ENCODE assay signal across 9 mouse cellular contexts in the genomic region with DNA sequence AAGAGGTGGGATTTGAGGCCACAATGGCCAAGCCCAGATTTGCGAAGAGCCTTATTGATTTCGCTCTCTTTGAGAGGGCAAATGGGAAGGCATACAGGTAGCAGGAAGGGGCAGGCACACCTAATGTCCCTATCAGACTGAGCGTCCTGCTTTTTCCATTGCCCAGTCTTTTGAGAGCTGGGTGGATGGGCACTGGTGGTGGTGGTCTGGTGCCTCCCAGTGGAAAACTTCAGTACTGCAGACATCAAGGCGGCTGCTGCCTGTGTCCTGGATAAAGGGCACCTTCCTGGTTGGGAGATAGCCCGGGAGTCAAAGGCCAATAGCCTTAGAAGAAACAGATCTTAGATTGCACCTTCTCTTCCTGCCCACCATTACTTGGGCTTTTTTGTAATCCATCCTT. TPM values are rescaled to one million over a fixed set of nuclear protein-coding genes. Genes with fewer than 3 reads are reported as not detected.
DNase-seq lines count a peak whose midpoint lies in the region; ATAC-seq and TF ChIP-seq lines count a peak whose summit lies in the region.
"Had no signal": no experiment of that assay in that cellular context is flagged by ENCODE, and none has a peak within 500 bp of the region (broad histone marks: within the 10 kb centered on the region; RNA-seq: fewer than 3 reads in every experiment).

No protein-coding gene starts in this region.

- H3K9me3 ChIP-seq in liver, embryonic 12.5 days (replicated peaks), result no peaks in the 10 kb centered on the region
- H3K9me3 ChIP-seq in kidney, postnatal 0 days (replicated peaks; ENCODE audit: low read length), result no peaks in the 10 kb centered on the region

- H3K36me3 ChIP-seq in liver, embryonic 12.5 days, result no peaks in the 10 kb centered on the region
- no peaks in the 10 kb centered on the region for H3K36me3 ChIP-seq in kidney, postnatal 0 days (ENCODE audit: insufficient read depth, low read length)

- no peak overlapping the region for H3K9ac ChIP-seq in liver, embryonic 12.5 days
- H3K9ac ChIP-seq in kidney, postnatal 0 days (ENCODE audit: low read depth, low read length), result no peak overlapping the region

- no peak for ATAC-seq in liver, embryonic 12.5 days
- ATAC-seq in kidney, postnatal 0 days (replicated peaks; ENCODE audit: low FRiP score, low read depth), result peak; percentile 49; the same call in 1 of the 2 replicates

- H3K4me3 ChIP-seq in liver, embryonic 12.5 days, result no peak overlapping the region
- no peak overlapping the region for H3K4me3 ChIP-seq in kidney, postnatal 0 days (replicated peaks; ENCODE audit: low read depth, low read length)
- H3K4me3 ChIP-seq: myocyte had no signal

- TF ChIP-seq CTCF in kidney, postnatal 0 days (IDR thresholded peaks at IDR 0.05; ENCODE audit: low read depth), result peak; percentile 94

- DNase-seq in liver, result peak; percentile 46
- DNase-seq in cerebellum, adult 9-10 months, result peak; percentile 91
- peak; percentile 65 to 72 for DNase-seq in gastrocnemius, adult 8-10 months (ENCODE audit: low spot score in 2 of 2)
- peak; percentile 79 for DNase-seq in kidney, postnatal 0 days (ENCODE audit: low spot score)
- DNase-seq in lung, adult 18-20 months, result peak; percentile 63 to 64
- DNase-seq in ovary, postnatal 36 days (ENCODE audit: low spot score), result peak; percentile 72
- DNase-seq in urinary bladder, adult 18-20 months (ENCODE audit: low spot score in 2 of 2), result peak; percentile 52 to 72

- 29% methylated on average over 5 of the region's 5 CpGs for WGBS in liver, embryonic 12.5 days (ENCODE audit: insufficient replicate concordance)
- WGBS in kidney, postnatal 0 days, result 33% methylated on average over 5 of the region's 5 CpGs

- no peaks in the 10 kb centered on the region for H3K4me1 ChIP-seq in liver, embryonic 12.5 days
- H3K4me1 ChIP-seq in kidney, postnatal 0 days (replicated peaks; ENCODE audit: insufficient read depth, low read length), result peaks cover 1% of the 10 kb centered on the region; the same call in 1 of the 2 replicates

- no peaks in the 10 kb centered on the region; the same call in 1 of the 2 replicates for H3K27me3 ChIP-seq in liver, embryonic 12.5 days (replicated peaks)
- no peaks in the 10 kb centered on the region for H3K27me3 ChIP-seq in kidney, postnatal 0 days (ENCODE audit: insufficient read depth, low read length)

- no peak overlapping the region for H3K27ac ChIP-seq in liver, embryonic 12.5 days
- H3K27ac ChIP-seq in kidney, postnatal 0 days, result no peak overlapping the region

- no peak overlapping the region for H3K4me2 ChIP-seq in liver, embryonic 12.5 days
- H3K4me2 ChIP-seq in kidney, postnatal 0 days (ENCODE audit: low read length), result no peak overlapping the region

RNA-seq across cellular contexts. Expression of a gene that starts 47.4 kb away (rescaled TPM):
- not detected in 2 replicates for polyA plus RNA-seq in liver, embryonic 12.5 days (2016; fragmentation: Nextera tagmentation; extraction: Ambion mirVana)
- under 1 TPM in 1 of 4 experiments, not detected in 3; 0.24 TPM for total RNA-seq in gastrocnemius, adult 8-10 months (2022)
- polyA plus RNA-seq in kidney, postnatal 0 days (2015; fragmentation: Nextera tagmentation; extraction: Ambion mirVana), result not detected in 2 replicates
- polyA plus RNA-seq: myocyte had no signal
